Mouse (Mus musculus) brown adipose tissue, adult 24 weeks (tissue): ENCODE measurements around the gene Gm28036. TPM values are rescaled to one million over a fixed set of nuclear protein-coding genes. Genes with fewer than 3 reads are reported as not detected.
A peak's percentile ranks its signal among the peaks of the same experiment; 100 is the strongest.

Experiments
- H3K27ac ChIP-seq: fragments of 200-500 bp; replicated peaks from 2 replicates; pipeline ENCODE4 v1.5.1; 2012; ENCODE audit warnings: low read depth, mild to moderate bottlenecking, low read length
- H3K4me1 ChIP-seq: fragments of 200-500 bp; 2 replicates; pipeline ENCODE4 v1.6.1; 2012; ENCODE audit warnings: low read length, mixed read lengths; ENCODE audit not compliant: control insufficient read depth, insufficient read depth, insufficient read length
- H3K4me3 ChIP-seq: fragments of 200-500 bp; 2 replicates; pipeline ENCODE4 v1.5.1; 2012; ENCODE audit warnings: low read depth, mild to moderate bottlenecking, low read length, moderate library complexity; ENCODE audit not compliant: insufficient read depth
- polyA plus RNA-seq: library from polyadenylated mRNA; stranded (reverse); fragments of >200 nt; gene quantifications from 2 replicates; pipeline ENCODE4 v1.2.4, GENCODE M21; 2012; ENCODE audit not compliant: missing spikeins, insufficient read depth, insufficient read length

Gm28036 gene
- polyA plus RNA-seq, 1 experiment, result 2.9 TPM

- Histone ChIP-seq H3K27ac (peak within 1 kb of the TSS; percentile 92), H3K4me3 (peak within 1 kb of the TSS; percentile 90)
Measured at GRCm38 (mm10) chr2:156111358-156112079, 15.4 kb downstream of the Gm28036 start, which contains the start of the genes Cpne1 and Rbm12. Gene Cpne1 (minus strand): TSS chr2:156111965. Gene Rbm12 (minus strand): TSS chr2:156111978.

GRCm38 (mm10) chr2:156110627-156111357 is 16.1 kb downstream of the Gm28036 start:
- H3K27ac ChIP-seq, result peak overlapping the region; percentile 92
- H3K4me1 ChIP-seq, result peaks cover 7% of the 10 kb centered on the region
- peak overlapping the region; percentile 90 for H3K4me3 ChIP-seq

More at GRCm38 (mm10) chr2:156111358-156112079, 15.4 kb downstream of the Gm28036 start, which contains the start of the genes Cpne1 and Rbm12:
- H3K4me1 ChIP-seq, result peaks cover 4% of the 10 kb centered on the region

- Histone ChIP-seq H3K4me3 (no peak overlapping the region), H3K27ac (no peak overlapping the region), H3K4me1 (no peaks in the 10 kb centered on the region; the same call in 1 of the 2 replicates)
Measured at GRCm38 (mm10) chr2:156091926-156092325, 35.0 kb downstream of the Gm28036 start.

GRCm38 (mm10) chr2:156089799-156090198 is 37.1 kb downstream of the Gm28036 start:
- Histone ChIP-seq H3K27ac (no peak overlapping the region), H3K4me1 (no peaks in the 10 kb centered on the region; the same call in 1 of the 2 replicates), H3K4me3 (no peak overlapping the region)

GRCm38 (mm10) chr2:156087391-156088110 is 39.3 kb downstream of the Gm28036 start:
- H3K4me3 ChIP-seq, result no peak overlapping the region
- no peaks in the 10 kb centered on the region for H3K4me1 ChIP-seq
- no peak overlapping the region for H3K27ac ChIP-seq

- H3K27ac ChIP-seq, result no peak overlapping the region
- H3K4me3 ChIP-seq, result no peak overlapping the region
- H3K4me1 ChIP-seq, result no peaks in the 10 kb centered on the region
Measured at GRCm38 (mm10) chr2:156084541-156084940, 42.4 kb downstream of the Gm28036 start.

GRCm38 (mm10) chr2:156080391-156080790 is 46.5 kb downstream of the Gm28036 start:
- no peaks in the 10 kb centered on the region for H3K4me1 ChIP-seq
- no peak overlapping the region for H3K4me3 ChIP-seq
- no peak overlapping the region for H3K27ac ChIP-seq

GRCm38 (mm10) chr2:156079674-156080073 is 47.2 kb downstream of the Gm28036 start:
- Histone ChIP-seq H3K4me1 (no peaks in the 10 kb centered on the region), H3K27ac (no peak overlapping the region), H3K4me3 (no peak overlapping the region)

GRCm38 (mm10) chr2:156079183-156079560 is 47.7 kb downstream of the Gm28036 start:
- H3K27ac ChIP-seq, result no peak overlapping the region
- no peaks in the 10 kb centered on the region for H3K4me1 ChIP-seq

GRCm38 (mm10) chr2:156078421-156079182 is 48.3 kb downstream of the Gm28036 start:
- H3K4me3 ChIP-seq, result no peak overlapping the region
- no peaks in the 10 kb centered on the region for H3K4me1 ChIP-seq
- no peak overlapping the region for H3K27ac ChIP-seq

More at GRCm38 (mm10) chr2:156079183-156079560, 47.7 kb downstream of the Gm28036 start:
- no peak overlapping the region for H3K4me3 ChIP-seq

GRCm38 (mm10) chr2:156077461-156077860 is 49.4 kb downstream of the Gm28036 start:
- no peak overlapping the region for H3K4me3 ChIP-seq
- no peaks in the 10 kb centered on the region for H3K4me1 ChIP-seq
- no peak overlapping the region for H3K27ac ChIP-seq

- no peak overlapping the region for H3K27ac ChIP-seq
- H3K4me1 ChIP-seq, result no peaks in the 10 kb centered on the region
- H3K4me3 ChIP-seq, result no peak overlapping the region
Measured at GRCm38 (mm10) chr2:156073725-156074124, 53.2 kb downstream of the Gm28036 start.

- no peaks in the 10 kb centered on the region for H3K4me1 ChIP-seq
- no peak overlapping the region for H3K27ac ChIP-seq
- H3K4me3 ChIP-seq, result no peak overlapping the region
Measured at GRCm38 (mm10) chr2:156071236-156071635, 55.7 kb downstream of the Gm28036 start.

GRCm38 (mm10) chr2:156067916-156068315 is 59.0 kb downstream of the Gm28036 start:
- H3K4me3 ChIP-seq, result no peak overlapping the region
- H3K27ac ChIP-seq, result no peak overlapping the region
- no peaks in the 10 kb centered on the region for H3K4me1 ChIP-seq
